Mouse (Mus musculus): ENCODE measurements around the gene Pgm2.

Gene Pgm2

DNA sequence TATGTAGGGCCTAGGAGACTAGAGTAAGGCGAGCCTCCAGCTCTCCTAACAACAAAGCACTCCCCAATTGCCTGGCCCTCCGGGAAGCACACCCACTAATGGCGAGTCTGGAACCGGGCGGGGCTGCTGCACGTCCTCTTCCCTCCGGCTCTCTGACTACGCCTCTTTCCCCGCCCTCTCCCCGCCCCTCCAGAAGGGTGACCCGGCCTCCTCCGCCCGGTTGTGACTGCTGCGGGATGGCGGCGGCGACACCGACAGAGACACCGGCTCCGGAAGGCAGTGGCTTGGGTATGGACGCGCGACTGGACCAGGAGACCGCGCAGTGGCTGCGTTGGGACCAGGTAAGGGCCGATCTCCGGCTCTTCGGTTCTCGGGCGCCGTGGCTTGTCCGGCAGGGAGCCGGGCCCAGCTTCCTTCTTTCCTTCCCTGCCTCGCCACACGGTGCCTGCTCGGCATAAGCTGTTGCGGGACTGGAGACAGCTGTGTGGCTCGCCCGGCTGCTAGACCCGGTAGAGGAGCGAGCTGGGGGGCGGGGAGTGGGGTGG lies at the start of gene Pgm2:
Gene Pgm2 (plus strand): TSS at position 203 of the 545 bp plus-strand sequence.
- peak; percentile 92 for DNase-seq (ENCODE audit: low read depth, low spot score)

DNA sequence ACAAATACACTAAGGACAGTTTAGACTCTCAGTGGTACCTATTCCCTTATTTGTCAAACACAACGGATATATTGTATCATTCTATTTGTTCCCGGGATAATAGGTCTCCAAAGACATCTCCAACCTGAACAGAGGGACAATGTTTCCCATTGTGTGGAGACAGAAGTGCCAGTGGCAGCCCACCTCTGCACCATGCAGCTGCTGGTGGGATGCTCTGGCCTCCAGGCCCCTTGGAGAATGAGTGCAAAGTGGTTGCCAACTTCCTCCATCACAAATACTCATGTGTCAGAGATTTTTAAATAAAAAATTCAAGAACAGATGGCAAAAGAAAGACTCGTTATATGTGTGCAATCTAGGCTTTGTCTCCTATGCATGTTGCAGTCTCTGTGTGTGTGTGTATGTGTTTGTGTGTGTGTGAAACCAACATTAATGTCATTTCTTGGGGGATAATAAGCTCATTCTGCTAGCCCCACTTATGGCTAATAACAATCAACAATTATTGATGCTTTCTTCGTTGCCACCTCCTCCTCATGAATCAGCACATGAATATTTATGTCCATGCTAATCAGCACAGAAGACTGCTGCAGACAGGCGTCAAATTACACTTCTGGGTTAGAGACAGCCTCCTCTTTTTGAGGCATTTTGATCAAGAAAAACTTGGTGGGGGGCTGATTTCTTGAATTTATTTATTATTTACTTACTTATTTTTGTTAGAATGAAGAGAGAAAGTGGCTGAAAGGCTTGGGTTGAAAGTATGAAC lies 48.9 kb upstream of the Pgm2 start:
- no peak for DNase-seq (ENCODE audit: low read depth, low spot score)

GRCm38 (mm10) chr5:64044790-64045189 lies 48.0 kb upstream of the Pgm2 start:
- no peak for DNase-seq (ENCODE audit: low read depth, low spot score)

GRCm38 (mm10) chr5:64045502-64045901 lies 47.2 kb upstream of the Pgm2 start:
- DNase-seq (ENCODE audit: low read depth, low spot score): no peak

DNA sequence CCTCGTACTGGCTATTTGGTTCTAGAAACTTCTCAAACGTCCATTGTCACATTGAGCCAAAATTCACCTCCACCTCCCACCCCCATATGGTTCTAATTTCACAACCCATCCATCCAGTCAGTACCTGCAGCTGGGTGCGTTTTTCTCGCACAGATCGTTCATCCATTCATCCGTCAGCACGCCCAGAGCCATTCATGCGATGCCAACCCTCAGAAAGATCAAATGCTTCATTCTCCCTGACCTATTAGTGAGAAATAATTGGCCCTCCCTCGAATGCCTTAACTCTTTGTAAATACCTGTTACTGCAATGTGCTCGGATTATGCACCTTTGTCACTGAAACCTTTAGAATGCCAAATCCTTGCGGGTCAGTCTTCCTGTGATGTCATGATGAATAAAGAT lies 45.8 kb upstream of the Pgm2 start:
- no peak for DNase-seq (ENCODE audit: low read depth, low spot score)

- DNase-seq (ENCODE audit: low read depth, low spot score): no peak
These were observed 44.8 kb upstream of the Pgm2 start for GRCm38 (mm10) chr5:64047921-64048320.

DNA sequence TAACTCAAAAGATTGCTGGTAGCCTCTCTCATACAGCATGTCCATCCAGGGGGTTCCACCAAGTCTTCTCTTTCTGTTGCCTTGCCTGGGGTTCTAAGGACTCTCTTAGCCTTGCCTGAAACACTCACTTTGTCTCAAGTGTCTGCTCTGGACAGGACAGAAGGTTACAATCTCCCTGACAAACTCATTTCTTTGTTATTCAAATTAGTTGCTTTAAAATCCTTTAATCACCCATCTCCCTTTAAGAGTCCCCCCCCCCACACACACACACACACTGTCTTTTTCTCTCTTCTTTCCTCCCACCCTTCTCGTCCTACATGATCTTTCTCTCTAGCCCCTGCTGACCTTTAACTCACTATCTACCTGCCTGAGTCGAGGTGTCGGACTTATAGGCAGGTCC lies 44.1 kb upstream of the Pgm2 start:
- no peak for DNase-seq (ENCODE audit: low read depth, low spot score)

DNA sequence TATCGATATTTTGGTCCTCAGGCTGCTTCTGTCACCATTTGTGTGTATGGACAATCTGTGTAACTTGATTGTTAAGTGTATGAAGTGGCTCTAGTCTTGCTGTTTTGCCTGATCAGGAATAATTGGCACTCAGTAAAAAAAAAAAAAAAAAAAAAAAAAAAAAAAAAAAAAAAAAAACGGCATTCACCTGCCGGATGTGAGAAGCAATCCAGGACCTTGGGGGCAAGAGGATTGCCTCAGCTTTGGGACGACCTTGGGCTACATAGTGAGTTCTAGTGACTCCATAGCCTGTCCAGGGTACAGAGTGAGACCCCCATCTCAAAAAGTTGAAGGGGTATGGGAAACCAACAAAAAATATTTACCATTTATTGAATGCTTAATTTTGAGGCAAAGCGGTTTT lies 43.5 kb upstream of the Pgm2 start:
- no peak for DNase-seq (ENCODE audit: low read depth, low spot score)

DNA sequence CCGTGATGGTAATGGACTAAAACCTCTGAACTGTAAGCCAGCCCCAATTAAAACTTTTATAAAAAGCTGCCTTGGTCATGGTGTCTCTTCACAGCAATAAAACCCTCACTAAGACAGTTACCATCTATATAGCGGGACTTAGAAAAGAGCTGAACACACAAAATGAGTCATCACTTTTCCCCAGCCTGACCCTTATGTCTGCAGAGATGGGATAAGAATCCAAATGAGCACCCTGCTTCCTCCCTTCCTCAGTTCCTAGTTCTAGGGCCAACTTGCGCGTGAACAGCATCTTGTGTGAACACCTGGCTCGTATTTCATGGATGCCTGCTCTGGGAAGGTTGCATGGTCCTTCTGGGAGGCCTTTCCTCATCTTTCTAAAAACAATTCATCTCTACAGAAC lies 39.7 kb upstream of the Pgm2 start:
- DNase-seq (ENCODE audit: low read depth, low spot score): no peak

DNA sequence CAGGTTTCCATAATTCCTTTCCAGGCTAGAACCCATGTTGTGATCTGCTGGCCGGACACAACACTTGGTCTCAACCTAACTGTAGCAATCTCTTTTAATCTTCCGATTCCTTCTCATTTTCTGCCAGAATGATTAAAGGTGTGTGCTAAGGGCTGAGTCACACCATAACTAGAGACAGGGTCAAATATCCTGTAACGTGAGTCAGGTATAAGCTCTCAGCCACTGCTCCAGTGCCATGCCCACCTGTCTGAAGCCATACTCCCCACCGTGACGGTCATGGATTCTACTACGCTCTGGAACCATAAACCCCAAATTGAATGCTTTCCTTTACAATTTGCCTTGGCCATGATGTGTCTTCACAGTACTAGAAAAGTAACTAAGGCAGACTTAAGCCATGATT lies 36.5 kb upstream of the Pgm2 start:
- no peak for DNase-seq (ENCODE audit: low read depth, low spot score)

DNA sequence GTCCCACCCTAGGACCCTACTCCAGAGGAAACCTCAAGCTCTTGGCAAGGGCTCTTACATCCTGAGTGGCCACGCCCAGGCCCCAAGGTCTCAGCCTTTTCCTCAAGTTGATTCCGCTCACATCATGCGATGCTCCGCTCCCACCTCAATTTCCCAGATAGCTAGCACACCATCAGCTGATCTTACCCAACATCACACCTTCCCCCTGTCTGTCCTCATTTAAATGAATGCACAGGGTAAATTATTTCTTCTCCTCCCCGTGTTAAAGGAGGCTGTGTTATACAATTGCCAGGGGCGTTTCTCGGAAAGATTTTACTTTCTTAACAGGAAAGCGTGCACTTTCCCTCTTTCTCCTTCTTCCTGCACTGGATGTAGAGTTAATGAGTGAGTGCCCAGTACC lies 31.9 kb upstream of the Pgm2 start:
- DNase-seq (ENCODE audit: low read depth, low spot score): no peak

DNA sequence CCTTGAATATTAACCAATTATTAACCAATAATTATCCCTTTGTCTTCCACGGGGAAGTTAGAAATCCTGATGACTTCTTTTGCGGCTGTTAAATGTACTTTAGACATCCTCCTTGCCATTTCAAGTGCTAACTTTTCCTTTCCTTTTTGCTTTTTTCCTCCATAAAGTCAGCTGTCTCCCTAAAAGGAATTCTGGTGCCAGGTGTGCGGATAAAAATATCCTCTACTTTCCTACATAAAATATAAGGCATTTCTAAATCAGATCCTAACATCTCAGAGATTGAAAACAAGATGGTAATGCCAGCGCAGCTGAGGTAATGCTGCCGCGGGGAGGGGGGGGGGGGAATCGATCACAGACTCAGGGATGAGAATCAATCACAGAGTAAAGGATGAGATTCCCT lies 31.1 kb upstream of the Pgm2 start:
- no peak for DNase-seq (ENCODE audit: low read depth, low spot score)

DNA sequence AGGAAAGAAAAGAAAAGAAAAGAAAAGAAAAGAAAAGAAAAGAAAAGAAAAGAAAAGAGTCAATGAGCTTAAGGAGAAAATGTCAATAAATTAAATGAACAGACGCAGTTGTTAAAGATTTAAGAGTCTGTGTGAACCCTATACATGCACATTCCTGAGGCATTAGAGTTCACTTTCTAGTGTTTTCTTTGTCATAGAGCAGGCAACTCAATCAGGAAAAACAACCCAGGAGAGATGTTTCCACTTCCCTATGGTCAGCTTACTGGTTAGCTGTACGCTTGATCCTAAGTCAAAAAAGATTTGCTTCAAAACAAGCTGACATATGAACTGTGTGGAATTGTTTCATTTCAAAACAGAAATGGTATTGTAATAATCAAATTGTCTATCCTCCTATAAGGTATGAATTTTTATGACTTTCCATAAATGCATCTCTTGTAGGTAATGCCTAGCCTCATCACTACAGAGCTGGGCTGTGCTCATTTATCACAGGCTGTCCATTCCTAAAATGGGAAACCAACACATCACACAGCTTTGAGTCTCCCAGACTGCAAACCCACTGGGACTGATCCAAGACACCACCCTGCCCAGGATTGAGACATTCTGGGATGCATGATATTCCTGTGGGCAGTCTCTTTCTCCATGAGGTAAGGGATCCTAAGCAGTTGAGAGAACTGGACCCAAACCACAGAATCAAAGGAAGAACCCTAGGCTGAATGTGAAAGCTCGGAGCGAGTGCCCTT lies 29.7 kb upstream of the Pgm2 start:
- no peak for DNase-seq (ENCODE audit: low read depth, low spot score)

GRCm38 (mm10) chr5:64063622-64064355 lies 29.0 kb upstream of the Pgm2 start:
- no peak for DNase-seq (ENCODE audit: low read depth, low spot score)

DNA sequence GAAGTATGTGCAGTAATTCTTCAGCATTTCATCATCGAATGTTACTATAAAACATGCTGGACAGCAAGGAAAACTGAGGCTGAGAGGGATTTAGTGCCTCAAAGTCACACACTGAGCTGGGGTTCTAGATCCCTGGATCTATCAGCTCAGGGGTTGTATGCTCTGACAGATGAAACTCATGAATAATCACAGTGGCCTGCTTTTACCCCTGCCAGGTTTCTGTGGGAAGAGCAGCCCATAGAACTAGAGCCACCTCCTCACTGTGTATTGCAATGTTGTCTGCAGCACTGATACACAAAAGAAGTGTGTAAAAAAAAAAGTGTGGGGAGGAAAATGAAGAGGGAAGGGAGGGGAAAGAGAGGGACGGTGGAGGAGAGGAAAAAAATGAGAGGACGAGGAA lies 28.3 kb upstream of the Pgm2 start:
- DNase-seq (ENCODE audit: low read depth, low spot score): no peak

DNA sequence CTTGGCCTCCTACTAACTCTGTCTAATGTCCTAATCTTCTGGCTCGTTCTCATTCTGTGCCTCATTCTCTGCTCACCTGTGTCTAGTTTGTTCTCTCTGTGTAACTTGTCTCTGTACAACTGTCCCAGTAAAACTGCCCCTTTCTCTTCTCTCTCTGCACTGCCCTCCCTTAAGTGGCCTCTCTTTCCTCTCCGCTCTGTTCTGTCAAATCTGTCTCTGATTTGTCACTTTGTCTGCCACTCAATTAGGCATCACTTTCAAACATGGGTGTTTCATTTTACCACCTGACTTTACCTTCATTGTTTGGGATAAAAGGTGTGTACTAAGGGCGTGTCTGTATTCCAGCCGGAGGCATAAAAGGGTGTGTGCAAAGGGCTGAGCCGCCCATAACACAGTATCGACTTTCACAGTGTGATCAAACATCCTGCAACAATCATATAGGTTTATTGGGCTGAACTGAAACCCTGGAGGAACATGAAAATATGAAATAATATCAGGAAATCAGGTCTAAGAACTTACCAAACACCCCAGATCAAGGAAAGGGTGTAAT lies 27.2 kb upstream of the Pgm2 start:
- no peak for DNase-seq (ENCODE audit: low read depth, low spot score)

DNA sequence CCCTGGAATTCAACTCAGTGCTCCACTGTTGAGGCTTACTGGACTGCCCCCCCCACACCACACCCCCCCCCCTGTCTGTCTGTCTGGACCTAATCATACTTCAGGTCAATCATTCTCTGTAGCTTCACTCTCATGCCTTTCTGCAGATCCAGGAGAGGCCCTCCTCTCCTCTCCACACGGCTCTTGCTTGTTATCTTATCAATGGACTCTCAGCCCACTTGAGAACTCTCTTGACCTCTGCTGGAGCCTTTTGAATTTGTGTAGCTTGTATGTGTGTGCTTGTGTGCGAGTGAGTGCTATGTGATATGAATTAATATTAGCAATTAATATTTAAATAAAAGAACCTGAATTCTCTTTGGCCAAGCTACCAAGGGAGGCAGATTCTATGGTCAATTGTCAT lies 26.6 kb upstream of the Pgm2 start:
- DNase-seq (ENCODE audit: low read depth, low spot score): no peak

DNA sequence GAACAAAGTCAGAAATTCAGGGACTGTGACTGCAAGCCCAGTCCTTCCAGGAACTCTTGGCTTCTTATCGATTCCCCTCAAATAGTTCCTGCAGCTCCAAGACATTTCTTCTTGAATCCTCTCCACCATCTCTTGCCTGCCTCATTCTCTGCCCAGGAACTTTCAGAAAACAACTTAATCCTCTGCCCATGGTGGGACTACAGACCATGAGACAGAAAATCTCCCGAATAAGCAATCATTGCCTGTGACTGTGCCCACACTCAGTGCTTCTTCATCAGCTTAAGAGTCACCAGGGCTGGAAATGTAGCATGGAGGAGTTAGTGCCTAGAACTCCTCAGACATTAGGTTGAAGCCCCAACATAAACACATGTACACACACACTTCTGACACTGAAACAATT lies 25.2 kb upstream of the Pgm2 start:
- no peak for DNase-seq (ENCODE audit: low read depth, low spot score)

DNA sequence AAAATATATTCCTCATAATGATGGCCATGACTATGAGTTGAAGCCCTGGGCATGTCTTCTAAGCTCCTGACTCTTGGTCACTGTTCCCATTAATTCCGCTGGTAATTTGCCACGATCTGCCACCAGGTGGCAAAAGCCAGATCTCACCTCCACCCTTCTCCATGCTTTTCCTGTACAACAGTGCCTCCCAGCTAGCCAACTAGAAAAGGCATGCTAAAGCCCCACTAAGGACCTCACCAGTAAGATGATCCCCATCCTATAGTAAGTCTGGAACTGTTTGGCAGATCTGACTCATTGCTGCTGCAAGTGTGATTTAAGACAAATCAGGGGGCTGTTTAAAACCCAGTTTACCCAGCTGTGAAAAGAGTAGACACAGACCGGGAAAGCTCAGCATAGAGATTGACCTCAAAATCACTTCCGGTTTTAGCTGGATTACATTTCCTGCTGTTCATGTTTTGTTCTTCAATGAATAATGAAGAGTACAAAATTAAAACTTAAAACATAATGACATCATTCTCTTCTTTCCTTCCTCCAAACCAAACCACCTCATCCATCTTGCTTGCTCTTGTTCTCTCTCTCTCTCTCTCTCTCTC lies 22.6 kb upstream of the Pgm2 start:
- DNase-seq (ENCODE audit: low read depth, low spot score): peak; percentile 50

DNA sequence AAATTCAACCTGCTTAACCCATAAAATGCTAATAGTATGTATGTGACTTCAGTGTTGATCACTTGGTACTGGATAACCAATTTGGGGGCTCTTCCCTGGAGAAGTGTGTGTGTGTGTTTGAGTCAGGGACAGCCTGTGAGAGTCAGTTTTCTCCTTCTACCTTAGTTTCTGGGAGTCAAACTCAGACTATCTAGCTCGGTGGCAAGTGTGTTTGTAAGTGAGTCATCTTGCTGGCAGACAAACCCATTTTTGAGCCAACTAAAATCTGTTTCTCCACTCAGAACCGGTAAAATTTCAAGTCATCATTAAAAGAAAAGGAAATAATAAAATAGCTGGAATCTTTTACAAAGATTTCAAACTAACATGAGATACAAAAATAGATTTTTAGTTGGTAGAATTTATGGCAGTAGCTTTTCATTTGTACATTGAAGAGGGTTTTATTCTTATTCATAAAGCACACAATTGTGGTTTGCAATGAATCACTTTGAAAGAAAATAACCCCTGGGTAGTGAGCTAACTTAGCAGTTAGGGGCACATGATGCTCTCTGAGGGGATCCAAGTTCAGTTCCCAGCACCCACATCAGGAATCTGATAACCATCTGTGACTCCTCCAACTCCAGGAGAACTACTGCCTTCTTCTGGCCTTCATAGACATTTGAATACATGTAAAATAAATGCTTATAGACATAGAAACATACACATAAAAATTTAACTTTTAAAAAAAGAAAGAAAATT lies 21.8 kb upstream of the Pgm2 start:
- DNase-seq (ENCODE audit: low read depth, low spot score): no peak

DNA sequence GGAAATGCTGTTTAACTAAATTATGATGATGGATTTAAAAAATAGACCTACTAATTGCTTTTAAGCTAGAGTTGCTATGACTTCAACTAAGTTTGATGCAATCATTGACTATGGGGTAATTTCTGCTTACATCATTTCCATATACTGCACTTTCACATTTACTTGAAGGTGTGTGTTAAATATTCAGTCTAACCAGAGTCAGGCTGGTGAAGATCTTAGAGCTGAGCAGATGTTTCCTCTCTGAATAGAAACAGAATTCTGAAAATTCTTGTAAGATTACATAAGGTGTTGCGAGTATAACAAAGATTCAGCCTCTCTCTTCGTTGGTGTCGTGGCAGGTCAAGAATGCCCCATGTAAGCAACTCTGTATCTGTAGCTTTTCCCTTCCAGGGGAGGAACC lies 18.3 kb upstream of the Pgm2 start:
- no peak for DNase-seq (ENCODE audit: low read depth, low spot score)

All from A20 (cell line).